Mouse (Mus musculus): ENCODE measurements around the gene Luc7l.
"Not testable (repeated sequence)": the region's sequence is repeated elsewhere in the genome, so short reads cannot be mapped to it uniquely, and the experiment has no call there.

Luc7l gene

DNA sequence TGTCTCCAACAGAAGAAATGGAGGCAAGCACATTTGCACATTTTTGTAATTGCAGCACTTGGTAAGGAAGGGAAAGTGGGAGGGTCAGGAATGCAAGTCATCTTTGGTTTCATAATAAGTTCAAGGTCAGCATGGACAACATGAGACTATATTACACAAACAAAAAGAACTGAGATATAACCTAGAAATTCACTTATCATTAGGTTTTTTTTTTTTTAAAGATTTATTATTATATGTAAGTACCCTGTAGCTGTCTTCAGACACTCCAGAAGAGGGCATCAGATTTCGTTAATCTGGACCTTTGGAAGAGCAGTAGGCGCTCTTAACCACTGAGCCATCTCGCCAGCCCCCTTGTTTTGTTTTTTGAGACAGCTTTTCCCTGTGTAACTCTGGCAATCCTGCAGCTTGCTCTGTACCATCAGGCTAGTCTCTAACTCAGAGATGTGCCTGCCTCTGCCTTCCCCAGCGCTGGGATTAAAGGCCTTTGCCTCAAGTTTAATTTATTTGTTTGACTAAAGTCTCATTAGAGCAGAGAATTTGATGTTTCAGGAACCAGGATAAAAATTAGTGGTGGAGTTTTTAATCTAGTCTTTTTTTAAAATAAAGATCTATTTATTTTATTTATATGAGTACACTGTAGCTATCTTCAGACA lies 684 bp upstream of the Luc7l start:
- no peak for DNase-seq (ENCODE audit: low spot score in 2 of 2)

DNA sequence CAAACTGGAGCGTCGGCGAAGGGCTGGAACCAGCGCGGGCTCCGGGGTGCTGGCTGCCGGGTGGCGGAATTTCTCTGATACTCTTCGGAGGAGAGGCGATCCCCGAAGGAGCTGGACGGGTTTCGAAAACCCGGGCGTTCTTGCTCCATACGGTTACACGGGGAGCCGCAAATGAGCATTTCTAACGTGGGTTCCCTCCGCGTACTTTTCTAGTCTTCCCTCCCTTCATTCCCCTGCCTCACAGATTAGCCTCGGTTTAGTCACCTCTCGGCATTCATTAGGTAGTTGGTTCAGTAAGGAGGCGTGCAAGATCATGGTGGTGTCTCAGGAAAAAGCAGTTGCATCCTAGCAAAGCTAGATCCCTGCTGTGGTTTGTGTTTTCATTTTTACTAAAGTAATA lies 703 bp downstream of the Luc7l start:
- no peak for DNase-seq (ENCODE audit: low spot score in 2 of 2)

DNA sequence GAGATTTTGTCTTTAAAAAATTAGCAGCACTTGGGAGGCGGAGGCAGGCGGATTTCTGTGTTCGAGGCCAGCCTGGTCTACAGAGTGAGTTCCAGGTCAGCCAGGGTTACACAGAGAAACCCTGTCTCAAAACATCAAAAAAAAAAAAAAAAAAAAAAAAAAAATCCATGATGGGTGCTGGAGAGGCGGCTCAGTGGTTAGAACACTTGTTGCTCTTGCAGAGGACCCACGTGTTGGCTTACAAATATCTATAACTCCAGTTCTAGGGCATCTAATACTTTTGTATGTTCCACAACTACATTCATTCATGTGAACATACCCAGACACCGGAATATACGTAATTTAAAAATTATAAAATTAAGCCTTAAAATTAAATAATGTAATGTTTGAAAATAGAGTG lies 2.6 kb downstream of the Luc7l start:
- no peak for DNase-seq (ENCODE audit: low spot score in 2 of 2)

DNA sequence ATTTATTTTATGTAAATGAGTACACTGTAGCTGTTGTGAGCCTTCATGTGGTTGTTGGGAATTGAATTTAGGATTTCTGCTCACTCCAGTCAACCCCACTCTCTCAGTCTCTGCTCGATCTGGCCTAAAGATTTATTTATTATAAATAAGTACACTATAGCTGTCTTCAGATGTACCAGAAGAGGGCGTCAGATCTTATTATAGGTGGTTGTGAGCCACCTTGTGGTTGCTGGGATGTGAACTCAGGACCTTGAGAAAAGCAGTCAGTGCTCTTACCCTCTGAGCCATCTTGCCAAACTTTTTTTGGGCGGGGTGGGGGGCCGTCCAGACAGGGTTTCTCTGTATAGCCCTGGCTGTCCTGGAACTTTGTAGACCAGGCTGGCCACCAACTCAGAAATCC lies 9.1 kb downstream of the Luc7l start:
- DNase-seq (ENCODE audit: low spot score in 2 of 2): no peak

DNA sequence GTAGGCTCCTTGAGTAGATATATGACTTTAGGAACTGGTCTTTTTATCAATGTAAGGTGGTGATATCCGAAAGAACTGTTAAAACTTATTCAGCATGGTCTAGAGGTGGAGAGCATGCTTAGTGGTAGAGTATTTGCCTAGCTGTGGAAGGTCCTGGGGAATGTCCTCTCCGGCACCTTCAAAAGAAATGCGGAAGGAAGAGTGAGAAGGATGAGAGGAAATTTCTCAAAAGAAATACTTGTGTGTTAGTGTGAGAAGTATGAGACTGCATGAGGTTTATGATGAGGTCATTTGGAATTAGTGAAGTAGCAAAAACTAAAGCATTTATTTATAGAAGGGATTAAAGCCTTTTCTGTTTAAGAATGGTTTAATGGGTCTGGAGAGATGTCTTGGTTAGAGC lies 9.7 kb downstream of the Luc7l start:
- DNase-seq (ENCODE audit: low spot score in 2 of 2): no peak

DNA sequence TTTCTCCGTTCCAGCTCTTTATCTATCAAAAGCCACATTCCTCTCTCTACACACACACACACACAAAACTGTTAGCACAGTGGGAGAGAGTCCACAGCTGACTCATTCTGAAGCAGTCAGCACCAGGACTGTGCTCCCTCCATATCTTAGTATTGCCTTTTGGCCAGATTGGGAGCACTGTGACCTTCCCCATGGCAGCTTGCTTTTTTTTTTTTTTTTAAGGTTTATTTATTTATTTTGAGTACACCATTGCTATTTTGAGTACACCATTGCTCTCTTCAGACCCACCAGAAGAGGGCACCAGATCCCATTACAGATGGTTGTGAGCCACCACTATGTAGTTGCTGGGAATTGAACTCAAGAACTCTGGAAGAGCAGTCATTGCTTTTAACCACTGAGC lies 16.2 kb downstream of the Luc7l start:
- no peak for DNase-seq (ENCODE audit: low spot score in 2 of 2)

DNA sequence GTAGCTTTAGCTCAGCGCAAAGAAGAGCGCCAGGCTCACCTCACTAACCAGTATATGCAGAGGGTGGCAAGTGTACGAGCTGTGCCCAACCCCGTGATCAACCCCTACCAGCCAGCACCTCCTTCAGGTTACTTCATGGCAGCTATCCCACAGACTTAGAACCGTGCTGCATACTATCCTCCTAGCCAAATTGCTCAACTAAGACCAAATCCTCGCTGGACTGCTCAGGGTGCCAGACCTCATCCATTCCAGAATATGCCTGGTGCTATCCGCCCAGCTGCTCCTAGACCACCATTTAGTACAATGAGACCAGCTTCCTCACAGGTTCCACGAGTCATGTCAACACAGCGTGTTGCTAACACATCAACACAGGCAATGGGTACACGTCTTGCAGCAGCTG lies 16.9 kb downstream of the Luc7l start:
- not testable (repeated sequence) for DNase-seq (ENCODE audit: low spot score in 2 of 2)

DNA sequence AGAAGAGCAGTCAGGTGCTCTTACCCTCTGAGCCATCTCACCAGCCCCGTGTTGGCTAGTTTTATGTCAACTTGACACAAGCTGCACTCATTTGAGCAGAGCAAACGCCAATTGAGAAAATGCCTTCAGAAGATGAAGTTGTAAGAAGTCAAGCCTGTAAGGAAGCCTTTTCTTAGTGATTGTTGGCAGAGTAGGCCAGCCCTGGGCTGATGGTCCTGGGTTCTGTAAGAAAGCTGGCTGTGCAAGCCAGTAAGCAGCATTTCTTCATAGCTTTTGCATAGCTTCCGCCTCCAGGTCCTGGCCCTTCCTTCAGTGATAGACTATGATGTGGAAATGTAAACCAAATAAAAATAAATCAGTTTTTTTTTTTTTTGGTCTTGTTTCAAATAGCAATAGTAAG lies 19.9 kb downstream of the Luc7l start:
- no peak for DNase-seq (ENCODE audit: low spot score in 2 of 2)

DNA sequence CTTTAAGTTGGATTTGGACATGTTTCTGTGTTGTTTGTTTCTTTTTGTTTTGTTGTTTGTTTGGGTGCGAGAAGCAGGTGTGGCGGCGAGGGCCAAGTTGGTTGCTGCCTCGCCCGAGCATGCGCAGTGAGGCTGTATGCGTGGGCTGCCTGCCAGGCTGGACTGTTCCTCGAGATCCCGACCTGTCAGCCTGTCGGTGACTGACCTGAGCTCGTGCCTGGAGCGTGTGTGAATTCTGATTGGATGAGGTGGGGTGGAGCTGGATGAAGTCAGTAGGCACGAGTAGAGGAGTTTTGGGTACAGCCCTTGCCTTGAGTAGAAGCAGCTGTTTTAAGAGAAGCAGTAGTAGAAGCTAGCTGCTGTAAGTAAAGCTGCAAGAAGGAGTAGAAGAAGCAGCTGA lies 23.2 kb downstream of the Luc7l start:
- DNase-seq (ENCODE audit: low spot score in 2 of 2): no peak

DNA sequence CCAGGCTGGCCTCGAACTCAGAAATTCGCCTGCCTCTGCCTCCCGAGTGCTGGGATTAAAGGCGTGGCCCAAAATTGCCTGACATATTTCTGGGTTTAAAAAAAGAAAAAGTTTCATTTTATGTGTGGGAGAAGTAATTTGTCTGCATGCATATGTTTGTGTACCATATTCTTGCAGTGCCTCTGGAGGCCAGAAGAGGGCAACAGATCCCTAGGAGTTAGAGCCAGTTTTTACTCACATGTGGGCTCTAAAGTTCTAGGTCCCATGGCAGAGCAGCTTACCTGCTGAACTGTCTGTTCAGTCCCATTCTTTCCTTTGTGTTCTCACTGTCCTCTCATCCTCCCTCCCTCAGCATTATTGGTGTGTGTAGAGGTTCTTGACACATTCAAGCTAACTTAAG lies 24.0 kb downstream of the Luc7l start:
- no peak for DNase-seq (ENCODE audit: low spot score in 2 of 2)

DNA sequence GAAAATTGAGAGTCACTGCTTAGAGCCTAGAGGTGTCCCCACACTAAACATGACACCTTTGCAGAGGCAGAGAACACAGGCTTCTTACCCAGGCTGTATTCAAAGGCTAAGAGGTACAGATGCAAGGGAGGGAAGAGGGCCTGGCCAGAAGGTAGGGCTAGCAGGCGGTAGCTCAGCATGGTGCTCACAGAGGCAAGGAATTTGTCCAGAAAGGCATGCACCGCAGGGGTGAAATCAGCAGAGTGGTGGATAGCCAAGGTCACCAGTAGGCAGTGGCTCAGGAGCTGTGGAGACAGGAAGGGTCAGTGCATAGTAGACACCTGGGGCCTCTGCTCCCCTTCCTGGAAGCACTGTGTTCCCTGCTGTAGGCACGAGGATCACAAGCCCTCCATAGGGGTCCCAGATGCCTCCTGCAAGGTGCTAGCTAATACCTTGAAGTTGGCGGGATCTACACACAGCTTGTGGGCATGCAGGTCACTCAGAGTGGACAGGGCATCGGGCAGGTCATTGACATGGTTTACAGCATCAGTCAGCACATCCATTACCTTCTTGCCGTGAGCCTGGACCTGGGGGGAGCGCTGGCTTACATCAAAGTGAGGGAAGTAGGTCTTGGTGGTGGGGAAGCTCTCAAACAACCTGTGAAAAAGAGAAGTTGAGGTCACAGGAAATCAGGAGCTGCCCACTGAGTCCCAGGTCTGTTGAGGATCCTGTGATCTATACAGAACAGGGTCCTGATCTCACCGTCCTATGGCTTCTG lies 33.7 kb downstream of the Luc7l start:
- no peak for DNase-seq (ENCODE audit: low spot score in 2 of 2)

DNA sequence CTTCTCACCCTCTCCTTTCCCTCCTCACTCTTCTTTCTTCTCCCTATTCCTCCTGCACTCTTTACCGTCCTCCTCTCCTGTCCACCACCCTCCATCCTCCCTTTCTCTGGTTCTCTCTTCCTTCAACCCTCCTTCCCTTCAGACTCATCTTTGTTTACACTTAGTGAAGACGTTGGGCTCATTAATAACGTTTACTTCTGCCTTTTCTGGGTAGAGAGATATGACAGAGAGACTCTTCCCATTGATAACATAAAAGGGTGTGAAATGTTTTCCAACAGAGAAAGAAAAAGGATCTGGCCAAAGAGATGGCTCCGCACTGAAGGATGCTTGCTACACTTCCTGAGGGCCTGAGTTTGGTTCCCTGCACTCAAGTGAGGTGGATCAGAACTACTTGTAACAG lies 36.8 kb downstream of the Luc7l start:
- DNase-seq (ENCODE audit: low spot score in 2 of 2): no peak

DNA sequence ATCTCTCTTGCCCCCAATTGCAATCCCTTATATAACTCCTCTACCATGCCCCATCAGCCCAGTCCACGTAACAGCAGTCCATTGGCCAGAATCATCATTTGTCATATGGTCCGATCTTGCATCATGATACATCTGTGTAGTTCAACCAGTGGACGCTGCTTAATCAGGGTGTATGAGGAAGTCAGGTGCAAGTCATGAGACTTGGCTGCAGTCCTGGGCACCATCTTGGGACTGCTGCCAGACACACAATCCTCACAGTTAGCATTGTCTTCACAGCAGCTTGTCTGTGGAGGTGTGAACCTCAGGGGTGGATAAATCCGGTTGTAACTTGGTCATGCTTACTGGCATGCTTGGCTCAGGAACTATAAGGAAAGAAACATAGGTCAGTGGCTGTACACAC lies 45.6 kb downstream of the Luc7l start:
- not testable (repeated sequence) for DNase-seq (ENCODE audit: low spot score in 2 of 2)

DNA sequence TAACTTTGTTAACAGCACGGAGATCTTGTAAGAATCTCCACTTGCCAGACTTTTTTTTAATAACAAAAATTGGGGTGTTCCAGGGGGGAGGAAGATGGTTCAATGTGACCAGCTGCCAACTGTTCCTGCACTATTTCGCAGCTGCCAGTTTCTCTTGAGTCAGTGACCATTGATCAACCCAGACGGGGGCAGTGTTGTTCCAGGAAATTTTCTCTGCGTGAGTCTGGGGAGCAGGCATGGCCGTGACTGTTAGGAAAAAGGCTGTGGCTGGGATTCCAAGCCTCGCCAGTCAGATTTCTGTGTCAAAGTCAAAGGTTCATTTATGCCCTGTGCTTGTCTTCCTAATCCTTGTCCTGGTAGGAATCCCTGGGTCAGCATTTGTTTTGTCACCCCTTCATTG lies 61.6 kb downstream of the Luc7l start:
- peak; percentile 73 to 74 for DNase-seq (ENCODE audit: low spot score in 2 of 2)

DNA sequence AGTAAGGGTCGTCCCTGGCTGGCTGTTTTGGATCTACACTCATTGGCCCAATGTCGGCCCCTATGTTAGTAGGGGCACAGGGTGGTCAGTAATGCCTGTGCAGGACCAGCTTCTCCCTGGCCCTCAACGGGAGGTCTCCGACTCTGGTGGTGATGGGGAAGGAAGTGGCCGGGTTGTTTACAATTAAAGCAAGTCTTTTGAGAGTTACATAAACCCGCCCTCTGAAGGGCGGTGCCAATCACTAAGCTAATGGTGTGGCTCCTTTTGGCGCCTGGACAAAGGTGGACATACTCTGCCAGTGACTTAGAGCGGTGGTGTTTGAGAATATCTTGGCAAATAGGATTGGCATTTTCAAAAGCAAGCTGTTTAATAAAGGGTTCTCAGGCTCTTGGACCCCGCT lies 62.8 kb downstream of the Luc7l start:
- no peak for DNase-seq (ENCODE audit: low spot score in 2 of 2)

DNA sequence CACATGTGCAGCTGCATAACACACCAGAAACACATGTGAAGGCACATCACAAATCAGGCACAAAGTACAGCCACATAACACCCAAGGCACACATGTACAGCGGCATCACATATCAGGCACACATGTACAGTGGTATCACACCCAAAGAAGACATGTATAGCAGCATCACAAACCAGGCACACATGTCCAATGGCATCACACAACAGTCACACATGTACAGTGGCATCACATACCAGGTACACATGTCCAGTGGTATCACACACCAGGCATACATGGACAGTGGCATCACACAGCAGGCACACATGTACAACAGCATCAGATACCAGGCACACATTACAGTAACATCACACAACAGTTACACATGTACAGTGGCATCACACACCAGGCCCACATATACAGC lies 65.7 kb downstream of the Luc7l start:
- no peak for DNase-seq (ENCODE audit: low spot score in 2 of 2)

All from frontal cortex, postnatal 25 days (tissue).